Mouse (Mus musculus): ENCODE measurements around the gene Ly6g6e.
A peak's percentile ranks its signal among the peaks of the same experiment; 100 is the strongest.

Gene Ly6g6e

DNA sequence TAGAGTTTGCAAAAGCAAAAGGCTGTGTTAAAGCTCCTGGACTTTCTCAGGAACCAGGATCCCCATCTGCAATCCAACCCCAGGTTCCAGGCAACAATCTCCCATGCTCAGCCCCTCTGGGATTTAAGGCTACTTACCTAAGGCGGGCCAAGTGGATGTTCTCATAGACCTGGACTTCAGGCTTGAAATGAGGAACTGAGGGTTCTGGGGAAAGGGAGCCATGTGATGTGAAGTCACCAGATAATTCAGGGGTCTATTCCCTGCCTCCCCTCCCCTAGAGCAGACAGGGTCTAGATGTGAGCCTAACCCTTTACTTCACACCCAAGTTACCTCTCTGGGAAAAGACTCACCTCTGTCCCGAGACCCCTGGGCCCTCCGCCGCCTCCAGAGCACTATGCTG, 4.0 kb downstream of the Ly6g6e start:
- no peak for TF ChIP-seq GATA4 (IDR thresholded peaks at IDR 0.05; ENCODE audit: insufficient replicate concordance, low read length)

DNA sequence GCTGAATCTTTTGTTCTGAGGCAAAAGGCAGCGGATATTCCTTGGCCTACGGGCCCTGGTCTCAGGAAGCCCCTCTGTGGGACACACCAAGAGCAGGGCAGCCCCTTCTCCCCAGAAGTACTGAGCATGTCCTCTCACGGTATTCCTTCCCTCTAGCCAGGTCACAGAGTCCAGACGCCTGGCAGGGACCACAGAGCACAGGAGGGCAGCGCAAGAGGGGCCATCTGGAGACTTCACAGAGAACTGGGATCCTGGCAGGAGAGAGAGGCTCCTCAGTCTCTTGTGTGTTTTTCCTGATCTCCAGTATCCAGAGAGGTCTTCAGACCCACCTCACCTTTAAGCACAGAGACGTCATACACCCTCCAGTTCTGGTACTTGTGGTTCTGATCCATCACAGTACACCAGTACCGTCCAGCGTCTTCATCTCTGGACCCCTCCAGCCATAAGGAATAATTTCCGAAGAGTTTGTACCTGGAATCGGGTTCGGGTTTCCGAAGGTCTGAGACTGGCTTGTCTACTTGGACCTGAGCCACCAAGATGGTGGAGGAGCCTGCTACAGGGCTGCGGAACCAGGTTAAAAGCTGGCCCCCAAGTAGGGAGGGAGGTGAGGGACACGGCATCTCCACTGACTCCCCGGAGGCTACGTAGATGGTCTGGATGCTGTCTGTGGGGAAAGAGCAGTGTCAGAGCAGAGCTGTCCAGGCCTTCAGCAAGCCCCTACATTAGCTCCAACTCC, 6.3 kb downstream of the Ly6g6e start:
- no peak for TF ChIP-seq GATA4 (IDR thresholded peaks at IDR 0.05; ENCODE audit: insufficient replicate concordance, low read length)

DNA sequence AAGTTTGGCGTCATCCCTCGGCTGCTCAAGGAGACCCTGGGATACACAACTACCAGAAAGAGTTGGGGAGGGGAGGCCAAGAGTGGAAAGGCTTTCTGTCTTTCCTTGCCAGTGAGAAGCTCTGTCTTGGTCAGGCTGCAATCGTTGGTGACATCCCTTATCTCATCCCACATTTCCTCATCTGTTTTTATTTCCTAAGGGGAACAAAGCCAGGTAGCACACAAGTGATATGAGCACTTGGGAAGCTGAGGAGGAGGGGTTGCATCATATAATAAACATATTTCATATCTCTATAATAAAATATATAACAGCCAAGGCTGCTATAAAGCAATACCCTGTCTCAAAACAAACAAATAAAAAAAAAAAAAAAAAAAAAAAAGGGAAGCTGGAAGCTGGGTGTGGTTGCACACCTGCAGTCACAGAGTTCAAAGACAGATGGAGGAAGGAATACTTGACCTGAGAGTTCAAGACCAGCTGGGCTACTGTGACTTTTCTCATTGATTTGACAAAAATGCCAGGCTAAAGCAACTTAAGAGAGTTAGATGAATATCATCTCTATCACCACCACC, 7.3 kb downstream of the Ly6g6e start:
- TF ChIP-seq GATA4 (IDR thresholded peaks at IDR 0.05; ENCODE audit: insufficient replicate concordance, low read length): no peak

DNA sequence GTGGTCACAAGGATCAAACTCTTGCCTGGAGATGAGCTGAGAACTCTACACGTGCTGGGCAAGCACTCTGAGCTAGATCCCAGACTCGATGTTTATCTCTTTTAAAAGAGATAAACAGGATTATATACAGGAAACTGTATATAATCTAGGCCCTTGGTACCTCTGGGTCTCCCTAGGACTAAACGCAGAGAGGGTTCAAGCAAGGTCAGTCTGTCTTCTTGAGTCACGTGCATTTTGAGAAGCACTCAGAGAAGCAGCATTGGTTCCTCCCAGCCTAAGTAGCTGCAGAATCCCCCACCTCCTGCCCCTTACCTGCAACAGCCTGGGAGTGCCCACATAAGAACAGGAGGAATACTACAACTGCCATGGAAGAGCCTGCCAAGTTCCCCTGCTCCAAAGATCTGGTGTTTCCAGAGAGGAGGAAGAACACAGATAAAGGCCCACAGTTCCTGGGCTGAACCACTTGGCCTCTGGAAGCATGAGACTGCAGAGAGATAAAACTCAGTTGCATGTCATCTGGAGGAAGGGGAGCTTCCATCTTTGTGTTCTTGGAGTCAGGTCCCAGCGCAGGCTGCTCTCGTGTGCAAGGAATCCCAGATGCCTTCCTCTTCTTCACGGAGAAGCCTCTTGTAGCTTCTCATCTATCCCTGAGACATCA, 8.6 kb downstream of the Ly6g6e start, which contains the start of gene Ly6g6f:
Gene Ly6g6f (minus strand): TSS at position 403 of the 658 bp plus-strand sequence.
- peak; percentile 76; the same call in 1 of the 2 replicates for TF ChIP-seq GATA4 (IDR thresholded peaks at IDR 0.05; ENCODE audit: insufficient replicate concordance, low read length)

DNA sequence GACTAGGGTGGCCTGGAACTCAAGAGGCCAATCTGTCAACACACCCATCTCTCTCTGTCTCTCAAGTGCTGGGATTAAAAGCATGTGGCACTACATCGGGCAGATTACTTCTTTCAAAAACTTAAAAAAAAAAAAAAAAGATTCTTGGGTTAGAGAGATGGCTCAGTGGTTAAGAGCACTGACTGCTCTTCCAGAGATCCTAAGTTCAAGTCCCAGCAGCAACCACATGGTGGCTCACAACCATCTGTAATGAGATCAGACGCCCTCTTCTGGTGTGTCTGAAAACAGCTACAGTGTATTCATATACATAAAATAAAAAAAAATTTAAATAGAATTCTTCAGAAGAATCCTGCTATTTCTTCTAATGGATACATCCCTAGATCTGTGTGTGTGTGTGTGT, 11.4 kb downstream of the Ly6g6e start:
- no peak for TF ChIP-seq GATA4 (IDR thresholded peaks at IDR 0.05; ENCODE audit: insufficient replicate concordance, low read length)

DNA sequence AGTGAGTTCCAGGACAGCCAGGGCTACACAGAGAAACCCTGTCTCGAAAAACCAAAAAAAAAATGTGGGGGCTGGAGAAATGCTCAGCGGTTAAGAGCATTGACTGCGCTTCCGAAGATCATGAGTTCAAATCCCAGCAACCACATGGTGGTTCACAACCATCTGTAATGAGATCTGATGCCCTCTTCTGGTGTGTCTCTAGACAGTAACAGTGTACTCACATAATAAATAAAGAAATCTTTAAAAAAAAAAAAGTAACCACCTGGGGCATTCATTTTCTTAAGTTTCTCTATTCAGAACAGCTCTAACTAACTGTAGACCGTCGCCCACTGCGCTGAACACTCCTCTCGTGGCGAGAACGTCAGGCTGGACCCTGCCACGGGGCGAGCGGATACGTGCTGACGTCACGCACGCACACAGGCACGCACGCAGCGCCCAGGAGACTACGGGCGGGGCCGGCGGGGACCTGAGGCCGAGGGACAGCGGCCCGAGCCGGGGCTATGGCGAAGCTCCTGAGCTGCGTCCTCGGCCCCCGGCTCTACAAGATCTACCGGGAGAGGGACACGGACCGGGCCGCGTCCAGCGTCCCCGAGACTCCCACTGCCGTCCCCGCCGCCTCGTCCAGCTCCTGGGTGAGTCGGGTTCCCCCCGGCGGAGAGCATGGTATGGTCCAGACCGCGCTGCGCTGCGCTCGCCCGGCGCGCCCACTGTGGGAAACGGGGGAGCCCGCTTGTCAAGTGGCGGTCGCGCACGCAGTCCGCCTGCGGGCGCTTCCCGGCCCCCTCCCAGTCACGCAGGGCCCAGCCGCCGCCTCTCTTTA, 12.3 kb downstream of the Ly6g6e start, which contains the start of gene Abhd16a:
Gene Abhd16a (plus strand): TSS at position 439 of the 820 bp plus-strand sequence.
- TF ChIP-seq GATA4 (IDR thresholded peaks at IDR 0.05; ENCODE audit: insufficient replicate concordance, low read length): peak; percentile 35; the same call in 1 of the 2 replicates

DNA sequence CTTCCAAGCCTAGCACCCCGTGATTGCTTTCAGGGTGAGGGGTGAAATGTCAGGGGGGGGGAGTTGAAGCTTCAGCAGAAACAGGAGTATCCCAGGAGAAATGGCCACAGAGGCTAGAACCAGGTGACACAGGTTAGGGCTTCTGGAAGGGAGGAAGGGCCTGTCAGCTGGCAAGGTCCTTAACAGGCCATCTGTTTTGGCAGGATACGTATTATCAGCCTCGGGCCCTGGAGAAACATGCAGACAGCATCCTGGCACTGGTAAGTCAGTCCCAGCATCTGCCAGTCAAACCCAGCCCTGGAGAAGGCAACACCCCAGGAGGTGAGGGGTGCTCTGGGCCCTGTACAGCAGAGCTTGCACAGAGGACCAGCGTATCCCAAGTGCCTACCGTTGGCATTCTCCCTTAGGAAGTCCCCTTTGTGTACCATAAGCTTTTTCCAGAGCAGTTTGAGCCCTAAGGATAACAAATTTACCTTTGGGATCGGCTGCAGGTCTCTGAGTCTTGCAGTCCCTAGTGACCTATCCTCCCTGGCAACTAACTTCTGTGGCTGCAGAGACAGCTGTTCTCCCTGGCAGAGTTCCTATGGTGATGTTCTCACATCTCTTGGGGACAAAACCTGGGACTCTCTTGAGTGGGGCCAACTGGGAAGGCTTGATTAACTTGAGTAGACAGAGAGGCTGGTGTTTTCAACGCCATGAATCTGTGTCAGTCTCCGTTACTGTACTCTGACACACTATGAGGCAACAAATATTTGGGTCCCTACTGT, 13.6 kb downstream of the Ly6g6e start:
- no peak; the same call in 1 of the 2 replicates for TF ChIP-seq GATA4 (IDR thresholded peaks at IDR 0.05; ENCODE audit: insufficient replicate concordance, low read length)

DNA sequence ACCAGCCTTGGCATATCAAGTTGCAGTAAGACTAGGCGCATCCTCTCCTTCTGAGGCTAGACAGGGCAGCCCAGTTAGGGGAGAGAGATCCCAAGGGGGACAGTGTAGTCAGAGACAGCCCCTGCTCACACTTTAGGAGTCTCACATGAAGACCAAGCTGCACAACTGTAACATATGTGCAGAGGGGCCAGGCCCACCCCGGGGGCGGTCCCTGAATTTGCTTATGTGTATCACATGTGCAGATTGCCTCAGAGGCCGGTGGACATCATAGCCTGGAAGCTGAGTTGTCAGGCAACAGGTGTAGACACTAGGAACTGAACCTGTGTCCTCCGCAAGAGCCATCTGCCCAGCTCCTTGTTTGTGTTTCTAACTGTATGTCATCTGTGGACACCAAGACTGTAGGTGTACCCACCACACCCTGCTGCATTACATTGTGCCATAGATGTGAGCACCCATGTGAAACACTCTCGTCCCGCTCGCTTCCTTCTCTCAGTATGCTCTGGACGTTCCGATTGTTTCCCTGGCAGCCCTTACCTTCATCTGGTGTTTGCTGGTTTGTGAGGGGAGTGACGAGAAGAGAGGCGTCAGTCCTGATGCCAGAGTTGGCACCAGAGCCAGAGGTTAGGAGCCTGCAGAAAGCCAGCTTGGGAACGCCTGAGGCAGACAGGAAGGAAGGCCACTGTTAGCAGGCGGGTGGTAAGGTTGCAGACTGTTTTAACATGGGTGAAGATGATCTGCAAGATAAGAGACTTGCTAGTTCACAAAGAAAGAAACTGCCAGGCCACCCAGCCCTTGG, 15.9 kb downstream of the Ly6g6e start:
- TF ChIP-seq GATA4 (IDR thresholded peaks at IDR 0.05; ENCODE audit: insufficient replicate concordance, low read length): no peak

DNA sequence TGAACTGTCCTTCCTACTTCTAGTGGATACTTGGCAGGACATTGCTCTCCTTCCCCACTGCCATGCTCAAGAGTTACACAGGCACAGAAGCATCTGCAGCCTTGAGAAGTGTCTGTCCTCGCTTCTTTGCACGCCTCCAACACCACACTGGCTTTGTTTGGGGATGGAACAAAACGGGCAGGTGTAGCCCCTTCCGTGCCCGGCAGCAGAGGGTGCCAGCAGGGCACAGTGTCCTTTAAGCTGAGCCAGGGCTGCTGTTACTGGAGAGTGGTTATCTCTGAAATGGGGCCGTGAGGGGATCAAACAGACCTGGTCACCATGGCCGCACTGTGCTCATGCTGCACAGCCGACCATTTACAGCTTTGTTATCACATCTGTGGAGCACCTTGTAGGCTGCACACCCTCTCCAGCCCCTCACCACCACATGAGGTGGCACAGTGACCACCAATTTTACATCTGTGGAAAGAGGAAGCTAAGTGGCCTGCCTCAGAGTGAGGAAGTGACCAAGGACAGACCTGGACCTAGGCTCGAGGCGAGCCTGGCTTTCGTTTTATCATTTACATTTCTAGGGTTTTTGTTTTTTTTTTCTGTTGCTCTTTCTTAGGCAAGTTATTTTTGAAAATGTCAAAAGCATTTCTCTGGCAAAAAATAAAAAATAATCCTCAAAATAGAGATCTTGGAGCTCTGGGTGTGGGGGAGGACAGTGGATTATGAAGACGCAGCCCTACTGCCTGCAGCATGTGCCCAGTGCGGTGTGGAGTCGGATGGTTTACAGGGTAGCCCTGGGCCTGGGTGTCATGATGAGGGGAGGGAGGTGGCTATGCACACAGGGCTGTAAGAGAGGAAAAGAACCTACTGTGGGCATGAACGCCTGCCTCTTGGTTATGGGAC, 18.0 kb downstream of the Ly6g6e start:
- TF ChIP-seq GATA4 (IDR thresholded peaks at IDR 0.05; ENCODE audit: insufficient replicate concordance, low read length): no peak

DNA sequence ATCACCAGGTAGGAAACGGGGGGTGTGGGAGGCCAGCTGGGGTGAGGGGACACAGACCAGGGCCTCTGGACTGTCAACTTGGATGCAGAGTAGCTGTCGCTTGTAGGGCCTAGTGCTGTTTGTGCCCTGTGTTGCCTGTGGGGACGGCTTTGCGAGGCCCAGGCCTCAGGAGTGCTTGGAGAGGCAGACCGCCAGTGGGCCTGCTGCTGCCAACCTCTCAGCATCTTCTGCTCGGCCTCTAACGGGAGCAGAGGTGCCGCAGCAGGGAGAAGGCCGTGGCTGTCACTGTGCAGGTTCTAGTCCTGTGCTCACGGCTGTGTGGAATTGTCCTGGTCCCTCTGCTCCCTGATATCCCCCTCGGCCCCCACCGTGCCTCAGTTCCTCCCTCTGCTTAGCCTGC, 19.9 kb downstream of the Ly6g6e start:
- TF ChIP-seq GATA4 (IDR thresholded peaks at IDR 0.05; ENCODE audit: insufficient replicate concordance, low read length): no peak

DNA sequence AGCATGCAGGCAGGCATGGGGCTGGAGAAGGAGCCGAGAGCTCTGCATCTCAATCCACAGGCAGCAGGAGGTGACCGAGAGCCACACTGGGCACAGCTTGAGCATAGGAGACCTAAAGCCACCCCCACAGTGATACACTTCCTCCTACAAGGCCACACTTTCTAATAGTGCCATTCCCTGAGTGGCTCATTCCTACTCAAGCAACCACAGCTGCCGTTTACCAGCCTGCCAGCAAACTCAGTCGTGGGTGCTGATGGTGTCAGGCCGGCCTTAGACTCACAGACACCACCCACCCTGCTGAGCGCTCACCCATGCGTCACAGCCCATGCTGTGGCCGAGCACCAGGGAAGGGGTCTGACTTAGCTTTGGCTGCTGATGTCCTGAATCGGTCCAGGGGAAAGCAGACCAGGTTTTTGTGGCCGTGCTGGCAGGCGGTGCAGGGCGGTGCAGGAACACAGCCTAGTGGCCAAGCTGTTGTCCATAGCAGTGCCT, 20.5 kb downstream of the Ly6g6e start:
- no peak for TF ChIP-seq GATA4 (IDR thresholded peaks at IDR 0.05; ENCODE audit: insufficient replicate concordance, low read length)

DNA sequence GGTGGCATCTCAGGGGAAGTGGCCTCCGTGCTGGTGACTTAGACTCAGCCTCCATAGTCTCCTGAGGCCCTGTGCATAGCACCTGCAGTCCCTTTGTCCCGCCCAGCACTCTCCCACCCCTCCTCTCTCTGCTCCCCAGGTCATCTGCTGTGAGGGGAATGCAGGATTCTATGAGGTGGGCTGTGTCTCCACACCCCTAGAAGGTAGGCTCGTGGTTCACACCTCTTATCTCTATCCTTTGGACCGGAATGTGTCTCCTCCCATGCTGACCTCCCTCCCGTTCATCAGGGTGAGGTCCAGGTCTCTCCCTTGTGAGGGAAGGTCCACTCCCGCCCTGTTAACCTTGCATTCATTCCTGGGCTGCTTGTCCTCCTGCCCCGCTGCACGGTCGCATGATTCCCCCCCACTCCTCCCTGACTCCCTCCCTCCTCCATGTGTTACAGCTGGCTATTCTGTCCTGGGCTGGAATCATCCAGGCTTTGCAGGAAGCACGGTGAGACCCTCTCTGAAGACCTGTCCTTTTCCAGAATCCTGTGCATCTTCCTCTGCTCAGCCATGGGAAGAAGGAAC, 23.6 kb downstream of the Ly6g6e start:
- no peak for TF ChIP-seq GATA4 (IDR thresholded peaks at IDR 0.05; ENCODE audit: insufficient replicate concordance, low read length)

Measured in liver, adult (tissue).